Comparison of ENCODE assay signal across 24 mouse cellular contexts in genomic region chr4:45831996-45832395, GRCm38 (mm10). TPM values are rescaled to one million over a fixed set of nuclear protein-coding genes. Genes with fewer than 3 reads are reported as not detected.
DNase-seq lines count a peak whose midpoint lies in the region; ATAC-seq lines count a peak whose summit lies in the region.
"Had no signal": no experiment of that assay in that cellular context is flagged by ENCODE, and none has a peak within 500 bp of the region (broad histone marks: within the 10 kb centered on the region; RNA-seq: fewer than 3 reads in every experiment).

No protein-coding gene starts in this region.

- ATAC-seq in forebrain, embryonic 12.5 days (ENCODE audit: low FRiP score), result no peak
- no peak for ATAC-seq in forebrain, embryonic 11.5 days (replicated peaks; ENCODE audit: low FRiP score)
- ATAC-seq in inflammation-experienced regulatory T-cells, adult 6 months, result no peak
- ATAC-seq: hindbrain, postnatal 0 days had no signal

- no peak overlapping the region for H3K4me2 ChIP-seq in forebrain, embryonic 12.5 days
- no peak overlapping the region for H3K4me2 ChIP-seq in forebrain, embryonic 11.5 days (ENCODE audit: low read depth, low read length, severe bottlenecking)
- H3K4me2 ChIP-seq: heart, embryonic 13.5 days; limb, embryonic 13.5 days had no signal

- H3K27me3 ChIP-seq in forebrain, embryonic 12.5 days, result peaks cover 36% of the 10 kb centered on the region
- peaks cover 16% of the 10 kb centered on the region for H3K27me3 ChIP-seq in forebrain, embryonic 11.5 days (ENCODE audit: control insufficient read depth, insufficient read depth, low read length)

- no peaks in the 10 kb centered on the region for H3K36me3 ChIP-seq in forebrain, embryonic 12.5 days (replicated peaks)
- H3K36me3 ChIP-seq in forebrain, embryonic 11.5 days (ENCODE audit: control insufficient read depth, insufficient read depth, low read length), result no peaks in the 10 kb centered on the region
- H3K36me3 ChIP-seq: embryonic facial prominence, embryonic 10.5 days; heart, embryonic 13.5 days; limb, embryonic 13.5 days had no signal

- 0 out of 2 replicates have a peak overlapping the region, but pooled peaks have one; percentile 89 for H3K27ac ChIP-seq in forebrain, embryonic 12.5 days
- H3K27ac ChIP-seq in forebrain, embryonic 11.5 days (ENCODE audit: low read depth, low read length), result no peak overlapping the region
- H3K27ac ChIP-seq: embryonic facial prominence, embryonic 10.5 days; heart, embryonic 13.5 days; hindbrain, postnatal 0 days; limb, embryonic 13.5 days; liver, embryonic 14.5 days had no signal

- no peaks in the 10 kb centered on the region for H3K9me3 ChIP-seq in forebrain, embryonic 12.5 days
- no peaks in the 10 kb centered on the region for H3K9me3 ChIP-seq in forebrain, embryonic 11.5 days (ENCODE audit: control insufficient read depth, low read length)
- H3K9me3 ChIP-seq: embryonic facial prominence, embryonic 10.5 days; heart, embryonic 13.5 days; limb, embryonic 13.5 days; megakaryocyte, embryonic 14.5 days had no signal

- H3K9ac ChIP-seq in forebrain, embryonic 12.5 days, result no peak overlapping the region
- no peak overlapping the region for H3K9ac ChIP-seq in forebrain, embryonic 11.5 days (ENCODE audit: low read length)
- H3K9ac ChIP-seq: heart, embryonic 13.5 days; limb, embryonic 13.5 days; liver, embryonic 14.5 days had no signal

- no peak for DNase-seq in forebrain, embryonic 11.5 days (ENCODE audit: low spot score)
- DNase-seq in right cerebral cortex, adult 18-20 months, result peak; percentile 66
- no peak for DNase-seq in right cerebral cortex, postnatal 4 days
- peak; percentile 55 to 87 for DNase-seq in left cerebral cortex, postnatal 14 days (ENCODE audit: low spot score in 2 of 2)
- DNase-seq in telencephalon, adult 2 months (ENCODE audit: low read depth, low spot score), result peak; percentile 72
- no peak for DNase-seq in kidney, adult 18-20 months
- DNase-seq: cerebellum, postnatal 36 days; heart, postnatal 36 days; kidney, adult 2 months; kidney, postnatal 4 days; thymus, adult 18-20 months had no signal

- H3K4me1 ChIP-seq in forebrain, embryonic 12.5 days, result peaks cover 50% of the 10 kb centered on the region
- H3K4me1 ChIP-seq in forebrain, embryonic 11.5 days (replicated peaks; ENCODE audit: control insufficient read depth, insufficient read depth, low read length), result peaks cover 19% of the 10 kb centered on the region; the same call in 1 of the 2 replicates
- H3K4me1 ChIP-seq: megakaryocyte, embryonic 14.5 days had no signal

- WGBS in forebrain, embryonic 12.5 days, result 87% methylated on average over 7 of the region's 7 CpGs
- 92% methylated on average over 7 of the region's 7 CpGs for WGBS in forebrain, embryonic 11.5 days

- H3K4me3 ChIP-seq in forebrain, embryonic 12.5 days (replicated peaks), result no peak overlapping the region
- H3K4me3 ChIP-seq in forebrain, embryonic 11.5 days (ENCODE audit: low read depth, low read length), result no peak overlapping the region
- H3K4me3 ChIP-seq: embryonic facial prominence, embryonic 10.5 days; heart, embryonic 13.5 days; limb, embryonic 13.5 days; megakaryocyte, embryonic 14.5 days had no signal

- intact Hi-C loops in left cerebral cortex, postnatal 14 days (cut with DNase I), result no loop called here

RNA-seq across cellular contexts. Expression of gene Igfbpl1, which starts 5.3 kb away (rescaled TPM):
- 55.9 and 74.5 TPM in 2 replicates for polyA plus RNA-seq in forebrain, embryonic 12.5 days (2016; fragmentation: Nextera tagmentation; extraction: Ambion mirVana)
- 83.2 and 84.0 TPM in 2 replicates for polyA plus RNA-seq in forebrain, embryonic 11.5 days (2014; fragmentation: Nextera tagmentation; extraction: Ambion mirVana)
- 1 to 10 TPM in 1 of 2 experiments, under 1 TPM in 1; 0.92 to 3.3 TPM for total RNA-seq in left cerebral cortex, postnatal 14 days (2021)
- polyA plus RNA-seq in inflammation-experienced regulatory T-cells, adult 6 months (2017; shearing (Covaris generic)), result not detected
- total RNA-seq: gastrocnemius, adult 18-20 months; MEL had no signal
- polyA plus RNA-seq: kidney, adult 2 months; lung, embryonic 16.5 days had no signal

RNA-seq across cellular contexts. Expression of gene Stra6l, which starts 16.5 kb away (rescaled TPM):
- polyA plus RNA-seq in forebrain, embryonic 12.5 days (2016; fragmentation: Nextera tagmentation; extraction: Ambion mirVana), result 0.65 and 1.2 TPM in 2 replicates
- polyA plus RNA-seq in forebrain, embryonic 11.5 days (2014; fragmentation: Nextera tagmentation; extraction: Ambion mirVana), result 0.37 and 0.56 TPM in 2 replicates
- not detected for total RNA-seq in left cerebral cortex, postnatal 14 days (2021)
- polyA plus RNA-seq in inflammation-experienced regulatory T-cells, adult 6 months (2017; shearing (Covaris generic)), result under 1 TPM in 2 of 3 experiments, not detected in 1; 0.11 to 0.38 TPM
- total RNA-seq: gastrocnemius, adult 18-20 months; heart, postnatal 36 days; layer of hippocampus, postnatal 10 days; MEL had no signal

RNA-seq across cellular contexts. Expression of gene Aldh1b1, which starts 33.2 kb away (rescaled TPM):
- polyA plus RNA-seq in forebrain, embryonic 12.5 days (2016; fragmentation: Nextera tagmentation; extraction: Ambion mirVana), result 9.7 and 11.3 TPM in 2 replicates
- 5.0 and 5.2 TPM in 2 replicates for polyA plus RNA-seq in forebrain, embryonic 11.5 days (2014; fragmentation: Nextera tagmentation; extraction: Ambion mirVana)
- total RNA-seq in left cerebral cortex, postnatal 14 days (2021), result 10 to 100 TPM in 1 of 2 experiments, 1 to 10 TPM in 1; 9.6 to 10.5 TPM
- polyA plus RNA-seq in inflammation-experienced regulatory T-cells, adult 6 months (2017; shearing (Covaris generic)), result 1 to 10 TPM; 6.4 to 8.2 (median 6.5) TPM

RNA-seq across cellular contexts. Expression of gene Ccdc180, which starts 58.1 kb away (rescaled TPM):
- polyA plus RNA-seq in forebrain, embryonic 12.5 days (2016; fragmentation: Nextera tagmentation; extraction: Ambion mirVana), result 0.11 and 0.17 TPM in 2 replicates
- 0.07 and 0.17 TPM in 2 replicates for polyA plus RNA-seq in forebrain, embryonic 11.5 days (2014; fragmentation: Nextera tagmentation; extraction: Ambion mirVana)
- total RNA-seq in left cerebral cortex, postnatal 14 days (2021), result under 1 TPM in 1 of 2 experiments, not detected in 1; 0.13 TPM
- under 1 TPM in 2 of 3 experiments, not detected in 1; 0.15 to 0.20 TPM for polyA plus RNA-seq in inflammation-experienced regulatory T-cells, adult 6 months (2017; shearing (Covaris generic))
- total RNA-seq: gastrocnemius, adult 18-20 months; heart, postnatal 36 days had no signal
- polyA plus RNA-seq: small intestine, adult 2 months had no signal

Comparison
In these comparisons a context has a peak if more than half of its experiments do, and no peak if none do; other contexts are left out.
1. DNase-seq: peak in right cerebral cortex, adult 18-20 months (single experiment), left cerebral cortex, postnatal 14 days (2 of 2) and telencephalon, adult 2 months (single experiment); none in forebrain, embryonic 11.5 days (single experiment), right cerebral cortex, postnatal 4 days (single experiment) and kidney, adult 18-20 months (single experiment).
2. RNA of gene Igfbpl1, which starts 5.3 kb away (polyA plus RNA-seq): 83.2 to 84.0 TPM in forebrain, embryonic 11.5 days and 55.9 to 74.5 TPM in forebrain, embryonic 12.5 days; not detected in inflammation-experienced regulatory T-cells, adult 6 months; every median in the first group is over 10 times any median in the second.